Comparison of ENCODE assay signal across 7 mouse cellular contexts in the genomic region with DNA sequence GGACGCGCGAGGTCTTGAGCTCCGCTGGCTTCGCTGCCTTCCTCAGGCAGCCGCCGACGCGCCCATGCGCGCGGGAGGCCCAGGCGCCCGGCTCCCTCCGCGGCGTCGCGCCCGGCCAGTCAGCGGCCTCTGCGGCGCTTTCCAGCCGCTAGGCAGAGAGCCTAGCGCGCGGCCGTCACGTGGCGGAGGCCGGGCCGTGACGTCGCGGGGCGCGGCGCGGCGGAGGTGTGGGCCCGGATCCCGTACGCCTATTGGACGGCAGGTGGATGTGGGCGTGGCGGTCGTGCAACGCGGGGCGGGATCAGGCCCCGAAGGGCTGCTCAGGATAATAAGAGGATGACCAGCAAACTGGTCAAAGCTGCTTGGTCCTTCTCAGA. TPM values are rescaled to one million over a fixed set of nuclear protein-coding genes. Genes with fewer than 3 reads are reported as not detected.
A peak's percentile ranks its signal among the peaks of the same experiment; 100 is the strongest.
DNase-seq lines count a peak whose midpoint lies in the region; ATAC-seq and TF ChIP-seq lines count a peak whose summit lies in the region.

A gene (minus strand): TSS at position 184 of the 377 bp plus-strand sequence.

- H3K9ac ChIP-seq in intestine, postnatal 0 days (ENCODE audit: low read depth, low read length), result peak within 1 kb of the TSS; percentile 64
- H3K9ac ChIP-seq in midbrain, embryonic 13.5 days (replicated peaks), result peak within 1 kb of the TSS; percentile 87

- H3K4me1 ChIP-seq in intestine, postnatal 0 days (replicated peaks; ENCODE audit: control insufficient read depth, insufficient read depth, low read length), result peaks cover 4% of the 10 kb centered on the region; the same call in 1 of the 2 replicates
- peaks cover 29% of the 10 kb centered on the region for H3K4me1 ChIP-seq in limb, embryonic 10.5 days
- peaks cover 26% of the 10 kb centered on the region for H3K4me1 ChIP-seq in midbrain, embryonic 13.5 days (replicated peaks)

- H3K4me3 ChIP-seq in intestine, postnatal 0 days (ENCODE audit: low read depth, low read length), result peak within 1 kb of the TSS; percentile 60
- peak within 1 kb of the TSS; percentile 82 for H3K4me3 ChIP-seq in limb, embryonic 10.5 days
- H3K4me3 ChIP-seq in midbrain, embryonic 13.5 days (replicated peaks), result peak within 1 kb of the TSS; percentile 64

- peak within 1 kb of the TSS; percentile 100 for H3K4me2 ChIP-seq in intestine, postnatal 0 days (replicated peaks; ENCODE audit: low read depth)
- H3K4me2 ChIP-seq in midbrain, embryonic 13.5 days (replicated peaks), result peak within 1 kb of the TSS; percentile 98

- peak within 1 kb of the TSS; percentile 51 for H3K27ac ChIP-seq in intestine, postnatal 0 days (ENCODE audit: low read depth, low read length)
- peak within 1 kb of the TSS; percentile 90 for H3K27ac ChIP-seq in limb, embryonic 10.5 days
- H3K27ac ChIP-seq in midbrain, embryonic 13.5 days, result peak within 1 kb of the TSS; percentile 84

- H3K27me3 ChIP-seq in intestine, postnatal 0 days (replicated peaks; ENCODE audit: control insufficient read depth, insufficient read depth, low read length), result no peaks in the 10 kb centered on the region
- peaks cover 10% of the 10 kb centered on the region; the same call in 1 of the 2 replicates for H3K27me3 ChIP-seq in limb, embryonic 10.5 days (ENCODE audit: low read depth, poor library complexity, severe bottlenecking)
- peaks cover 14% of the 10 kb centered on the region for H3K27me3 ChIP-seq in midbrain, embryonic 13.5 days

- under 1% methylated on average over 51 of the region's 51 CpGs for WGBS in intestine, postnatal 0 days
- WGBS in limb, embryonic 10.5 days, result under 1% methylated on average over 51 of the region's 51 CpGs
- WGBS in midbrain, embryonic 13.5 days, result 0% methylated on average over 51 of the region's 51 CpGs

- no peaks in the 10 kb centered on the region for H3K36me3 ChIP-seq in intestine, postnatal 0 days (ENCODE audit: control insufficient read depth, insufficient read depth)
- H3K36me3 ChIP-seq in limb, embryonic 10.5 days, result no peaks in the 10 kb centered on the region
- H3K36me3 ChIP-seq in midbrain, embryonic 13.5 days, result no peaks in the 10 kb centered on the region

- TF ChIP-seq CTCF in intestine, postnatal 0 days (IDR thresholded peaks at IDR 0.05; ENCODE audit: low read depth), result no peak

- ATAC-seq in intestine, postnatal 0 days, result peak; percentile 95
- peak; percentile 97 for ATAC-seq in midbrain, embryonic 13.5 days

- no peaks in the 10 kb centered on the region for H3K9me3 ChIP-seq in intestine, postnatal 0 days (ENCODE audit: control insufficient read depth)
- H3K9me3 ChIP-seq in limb, embryonic 10.5 days (replicated peaks), result no peaks in the 10 kb centered on the region
- H3K9me3 ChIP-seq in midbrain, embryonic 13.5 days, result no peaks in the 10 kb centered on the region

- DNase-seq in adrenal gland, adult 8-10 months, result peak; percentile 95
- DNase-seq in embryo, embryonic 9.5 days (ENCODE audit: extremely low spot score), result peak; percentile 95
- DNase-seq in gonadal fat pad, adult 2 months (ENCODE audit: low read depth), result no peak
- DNase-seq in limb, embryonic 10.5 days (ENCODE audit: low spot score), result peak; percentile 96
- DNase-seq in spleen, adult 12 weeks (ENCODE audit: low spot score), result peak; percentile 91

RNA-seq across cellular contexts. Expression of the gene that starts here (rescaled TPM):
- 10 to 100 TPM; 22.2 to 24.2 (median 23.6) TPM for total RNA-seq in adrenal gland, adult 8-10 months (2022)
- polyA plus RNA-seq in gonadal fat pad, adult 2 months (2012; rRNA removed), result 12.9 and 14.0 TPM in 2 replicates
- polyA plus RNA-seq in intestine, postnatal 0 days (2015; fragmentation: Nextera tagmentation; extraction: Ambion mirVana), result 8.3 and 8.4 TPM in 2 replicates
- polyA plus RNA-seq in limb, embryonic 10.5 days (2016; fragmentation: Nextera tagmentation; extraction: Ambion mirVana), result 24.5 and 25.4 TPM in 2 replicates
- polyA plus RNA-seq in midbrain, embryonic 13.5 days (2015; fragmentation: Nextera tagmentation; extraction: Ambion mirVana), result 20.2 and 21.9 TPM in 2 replicates
